Mouse (Mus musculus): ENCODE results near the gene Rela.
"Not testable (repeated sequence)": the region's sequence is repeated elsewhere in the genome, so short reads cannot be mapped to it uniquely, and the experiment has no call there.

Gene Rela

GRCm38 (mm10) chr19:5664669-5665257 is 27.5 kb downstream of the Rela start:
- DNase-seq (ENCODE audit: low spot score): no peak

- peak; percentile 87 for DNase-seq (ENCODE audit: low spot score)
Observed at GRCm38 (mm10) chr19:5665465-5665864, 28.2 kb downstream of the Rela start.

- DNase-seq (ENCODE audit: low spot score): no peak
Observed at GRCm38 (mm10) chr19:5666386-5666785, 29.1 kb downstream of the Rela start.

DNA sequence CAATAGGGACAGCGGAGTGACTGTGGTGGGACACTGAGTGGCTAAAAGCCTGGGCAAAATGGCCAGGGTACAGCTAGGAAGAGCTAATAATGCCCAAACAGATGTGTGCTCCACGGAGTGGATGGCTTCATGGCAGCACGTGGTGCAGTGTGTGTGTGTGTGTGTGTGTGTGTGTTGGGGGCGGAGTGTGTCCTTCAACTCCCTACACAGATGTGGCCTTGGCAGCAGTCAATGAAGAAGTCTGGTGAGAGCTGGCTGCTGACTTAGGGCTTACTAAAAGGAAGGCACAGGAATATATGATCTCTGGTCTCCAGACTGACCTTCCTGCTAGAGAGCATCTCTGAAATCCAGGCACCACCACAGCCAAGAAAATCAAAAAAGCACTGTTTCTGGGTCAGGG is 31.1 kb downstream of the Rela start:
- DNase-seq (ENCODE audit: low spot score): no peak

DNA sequence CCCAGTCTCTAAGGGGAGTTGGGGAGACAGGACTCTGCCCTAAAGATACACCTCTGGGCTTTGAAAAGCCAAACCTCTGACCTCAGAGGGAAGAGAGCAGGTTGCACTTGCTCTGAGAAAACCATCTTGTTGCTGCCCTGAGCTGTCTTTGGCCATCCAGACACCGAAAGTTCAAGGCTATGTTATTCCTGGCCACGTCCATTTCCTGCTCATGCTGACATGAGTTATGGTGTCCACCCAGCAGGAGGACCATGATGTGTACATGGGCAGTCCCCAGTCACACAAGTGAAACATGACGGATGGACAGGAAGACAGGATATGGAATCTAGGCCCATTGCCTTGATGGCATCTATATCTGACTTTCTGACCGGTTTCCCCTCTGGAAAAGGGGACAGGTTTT is 43.1 kb downstream of the Rela start:
- no peak for DNase-seq (ENCODE audit: low spot score)

DNA sequence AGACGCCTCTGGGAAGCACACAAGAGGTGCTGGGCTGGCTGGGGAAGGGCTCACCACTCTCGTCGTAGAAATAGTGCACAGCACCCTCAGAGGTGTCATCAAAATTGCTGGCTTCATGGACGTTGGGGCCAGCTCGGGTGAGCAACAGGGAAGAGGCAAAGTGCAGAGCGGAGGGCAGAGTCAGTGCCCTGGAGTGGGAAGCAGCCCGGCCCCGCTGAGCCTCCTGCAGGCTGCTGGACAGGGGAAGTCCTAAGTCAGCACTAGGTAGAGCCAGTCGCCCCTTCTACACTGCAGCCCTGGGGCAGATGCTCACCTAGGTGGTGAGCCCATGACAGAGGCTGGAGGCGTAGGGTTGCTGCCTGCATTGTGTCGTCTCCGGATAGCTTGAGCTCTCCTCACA is 47.0 kb downstream of the Rela start:
- no peak for DNase-seq (ENCODE audit: low spot score)

DNA sequence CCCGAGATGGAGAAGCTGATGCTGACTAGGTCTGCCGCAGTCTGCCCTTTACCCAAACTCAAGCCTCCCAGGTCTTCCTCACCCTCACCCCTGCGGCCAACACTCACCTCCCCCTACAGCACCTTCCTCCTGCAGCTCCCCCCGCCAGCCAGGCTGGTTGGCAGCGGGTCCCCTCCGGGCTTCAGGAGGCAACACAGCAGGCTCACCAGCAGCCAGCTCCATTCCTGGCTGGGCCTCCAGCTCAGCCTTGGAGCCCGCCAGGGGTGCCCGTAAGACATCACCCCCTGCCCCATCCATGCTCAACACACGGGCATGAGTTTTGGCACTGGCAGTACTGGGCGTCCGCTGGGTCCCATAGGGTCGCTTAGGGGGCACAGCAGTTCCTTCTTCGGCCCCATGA is 47.7 kb downstream of the Rela start:
- no peak for DNase-seq (ENCODE audit: low spot score)

DNA sequence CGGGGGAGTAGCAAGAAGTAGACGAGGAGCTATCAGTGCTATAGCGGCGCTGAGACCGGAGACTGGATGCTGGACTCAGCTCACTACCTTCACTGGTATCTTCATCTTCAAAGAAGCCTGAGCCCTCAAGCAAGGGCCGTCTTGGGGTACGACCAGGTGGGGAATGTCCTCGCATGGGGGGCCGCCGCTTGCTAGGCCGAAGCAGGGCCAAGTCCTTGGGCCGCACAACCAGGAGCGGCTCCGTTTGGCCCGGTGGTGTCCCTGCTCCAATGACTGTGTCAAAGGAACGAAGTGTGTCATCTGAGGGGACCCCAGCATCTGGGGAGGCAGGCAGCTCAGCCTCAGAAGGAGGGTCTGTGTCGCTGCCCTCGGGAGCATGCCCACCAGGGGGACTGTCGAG is 48.1 kb downstream of the Rela start:
- DNase-seq (ENCODE audit: low spot score): no peak

DNA sequence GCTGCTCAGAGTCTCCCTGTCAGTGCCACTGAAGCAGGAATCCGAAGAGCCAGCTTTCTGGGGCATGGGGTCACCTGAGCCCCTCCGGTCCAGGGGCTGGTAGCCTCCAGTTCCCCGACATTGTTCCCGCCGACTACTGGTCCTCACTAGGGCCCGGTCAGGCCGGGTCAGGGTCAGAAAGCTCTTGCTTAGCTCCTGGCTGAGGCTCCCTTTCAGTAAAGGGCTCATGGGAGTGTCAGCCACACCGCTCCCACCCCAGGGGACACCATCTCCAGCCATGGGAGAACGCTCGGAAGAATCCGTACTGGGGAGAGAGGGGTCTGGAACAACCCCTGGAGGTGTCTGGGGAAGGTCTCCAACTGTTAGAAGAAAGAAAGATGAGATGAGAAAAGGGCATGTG is 48.6 kb downstream of the Rela start:
- DNase-seq (ENCODE audit: low spot score): no peak

- no peak for DNase-seq (ENCODE audit: low spot score)
Observed at GRCm38 (mm10) chr19:5686437-5686836, 49.2 kb downstream of the Rela start.

DNA sequence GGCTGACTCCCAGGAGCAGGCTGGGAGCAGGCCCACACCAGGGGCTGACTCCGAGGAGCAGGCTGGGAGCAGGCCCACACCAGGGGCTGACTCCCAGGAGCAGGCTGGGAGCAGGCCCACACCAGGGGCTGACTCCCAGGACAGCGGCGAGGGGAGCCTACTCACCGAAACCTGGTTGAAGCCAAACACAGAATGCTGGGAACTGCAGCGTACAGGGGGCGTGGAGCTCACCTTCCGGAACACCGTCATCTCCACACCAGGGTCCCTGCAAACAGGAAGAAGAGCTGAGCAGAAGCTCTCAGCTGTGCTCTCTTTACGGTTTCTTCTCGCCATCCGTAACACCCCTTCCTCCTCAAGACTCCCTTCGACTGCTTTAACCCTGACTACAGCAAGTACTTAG is 49.7 kb downstream of the Rela start:
- not testable (repeated sequence) for DNase-seq (ENCODE audit: low spot score)

GRCm38 (mm10) chr19:5687738-5688137 is 50.5 kb downstream of the Rela start:
- no peak for DNase-seq (ENCODE audit: low spot score)

- DNase-seq (ENCODE audit: low spot score): peak; percentile 96
Observed at GRCm38 (mm10) chr19:5688200-5689087, 51.2 kb downstream of the Rela start, which contains the start of the genes Map3k11 and Pcnx3. Map3k11 (plus strand) TSS chr19:5688742. Pcnx3 (minus strand) TSS chr19:5688908.

DNA sequence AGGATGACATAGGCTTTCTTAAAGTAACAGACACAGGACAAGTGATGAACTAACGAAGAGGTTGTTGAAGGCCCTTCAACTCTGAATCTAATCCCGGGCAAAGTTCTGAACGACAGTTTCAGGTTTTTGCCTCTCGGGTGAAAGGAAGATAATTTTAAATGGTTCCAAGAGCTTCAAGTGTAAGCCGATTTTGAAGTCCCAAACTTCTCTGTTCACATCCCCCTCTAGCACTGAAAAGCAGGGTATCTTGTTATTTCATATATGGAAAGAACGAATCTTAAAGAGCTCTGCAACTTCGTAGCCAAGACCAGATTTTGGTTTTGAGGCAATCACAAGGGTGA is 51.8 kb downstream of the Rela start:
- DNase-seq (ENCODE audit: low spot score): no peak

GRCm38 (mm10) chr19:5689565-5690342 is 52.5 kb downstream of the Rela start:
- DNase-seq (ENCODE audit: low spot score): peak; percentile 85

- DNase-seq (ENCODE audit: low spot score): no peak
Observed at GRCm38 (mm10) chr19:5690343-5690735, 53.1 kb downstream of the Rela start.

GRCm38 (mm10) chr19:5691601-5692000 is 54.3 kb downstream of the Rela start:
- no peak for DNase-seq (ENCODE audit: low spot score)

DNA sequence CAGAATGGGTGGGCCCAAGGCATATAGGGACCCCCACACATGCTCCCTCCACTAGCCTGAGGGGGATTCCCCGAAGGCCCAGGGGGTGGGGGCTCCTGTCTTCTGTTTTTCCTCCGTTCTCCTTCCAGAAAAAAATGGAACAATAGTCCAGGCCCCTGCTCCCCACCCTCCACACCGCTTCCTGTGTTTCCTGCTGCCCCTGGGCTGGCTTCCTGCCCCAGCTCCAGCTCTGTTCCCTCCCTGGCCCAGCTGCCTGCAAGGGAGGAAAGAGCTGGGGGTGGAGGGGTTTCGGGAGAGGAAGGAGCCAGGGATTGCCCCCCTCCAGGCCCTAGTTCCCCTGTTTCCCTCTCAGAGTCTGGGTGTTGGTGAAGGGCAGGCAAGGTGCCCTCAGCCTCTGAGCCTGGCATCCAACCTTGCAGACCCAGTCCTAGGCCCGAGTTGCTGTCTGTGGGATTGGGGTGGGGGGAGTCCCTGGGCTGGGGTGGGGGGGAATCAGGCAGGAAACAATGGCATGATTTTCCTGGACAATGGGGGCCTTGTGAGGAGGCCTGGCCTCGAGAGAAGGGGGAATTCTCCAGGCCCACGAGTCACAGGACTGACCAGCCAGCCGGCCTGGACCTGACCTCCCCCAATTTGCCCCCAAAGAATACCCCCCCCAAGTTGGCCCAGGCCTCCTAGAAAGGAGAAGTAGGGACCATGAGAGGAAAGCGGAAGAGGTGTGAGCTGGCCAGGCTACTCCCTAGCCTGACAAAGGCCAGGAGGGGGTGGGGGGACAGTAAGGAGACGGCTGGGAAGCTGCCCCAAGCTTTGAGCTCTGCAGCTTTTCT is 55.0 kb downstream of the Rela start:
- DNase-seq (ENCODE audit: low spot score): no peak

- DNase-seq (ENCODE audit: low spot score): no peak
Observed at GRCm38 (mm10) chr19:5692913-5693396, 55.7 kb downstream of the Rela start.

DNA sequence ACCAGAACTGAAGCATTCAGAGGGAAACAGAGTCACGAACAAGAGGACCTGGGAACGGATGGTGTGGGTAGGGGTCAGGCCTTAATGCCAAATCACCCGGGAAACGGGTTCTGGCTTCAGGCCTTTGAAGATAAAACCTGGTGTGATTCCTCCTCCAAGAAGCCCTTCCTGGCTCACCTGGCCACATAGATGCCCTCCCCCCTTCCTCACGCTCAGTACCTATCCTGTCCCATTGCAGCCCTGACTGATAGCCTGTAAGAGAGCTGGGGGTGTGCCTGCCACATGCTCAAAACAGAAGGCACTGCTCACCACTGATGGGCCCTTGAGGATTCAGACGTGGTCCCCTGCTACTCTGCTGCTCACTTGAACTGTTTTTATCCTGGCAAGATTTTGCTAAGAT is 56.5 kb downstream of the Rela start:
- DNase-seq (ENCODE audit: low spot score): no peak

GRCm38 (mm10) chr19:5695849-5696462 is 58.7 kb downstream of the Rela start:
- DNase-seq (ENCODE audit: low spot score): no peak
